Mouse (Mus musculus) forebrain, embryonic 16.5 days (tissue): ENCODE data around the gene Ttpal. TPM values are rescaled to one million over a fixed set of nuclear protein-coding genes. Genes with fewer than 3 reads are reported as not detected.

Experiments
- ATAC-seq: fragments of 200-750 bp; cut with Nextera tagmentation; 2 replicates; pipeline ENCODE4 v1.8.0; 2017; ENCODE audit warnings: mild to moderate bottlenecking, moderate library complexity
- H3K27ac ChIP-seq: fragments of 300-500 bp; sonication (generic); 2 replicates; pipeline ENCODE4 v1.5.1; 2014; ENCODE audit warnings: low read length, control low read depth
- H3K27me3 ChIP-seq: fragments of 300-500 bp; sonication (generic); replicated peaks from 2 replicates; pipeline ENCODE4 v1.6.1; 2014; ENCODE audit warnings: low read length; ENCODE audit not compliant: control insufficient read depth, insufficient read depth
- H3K36me3 ChIP-seq: fragments of 300-500 bp; sonication (generic); 2 replicates; pipeline ENCODE4 v1.6.1; 2014; ENCODE audit not compliant: control insufficient read depth, insufficient read depth
- H3K4me1 ChIP-seq: fragments of 300-500 bp; sonication (generic); replicated peaks from 2 replicates; pipeline ENCODE4 v1.6.1; 2014; ENCODE audit warnings: low read length; ENCODE audit not compliant: control insufficient read depth, insufficient read depth
- H3K4me2 ChIP-seq: fragments of 300-500 bp; sonication (generic); 2 replicates; pipeline ENCODE4 v1.6.1; 2014; ENCODE audit warnings: mild to moderate bottlenecking, low read length, control low read depth
- H3K4me3 ChIP-seq: fragments of 300-500 bp; sonication (generic); replicated peaks from 2 replicates; pipeline ENCODE4 v1.5.1; 2014; ENCODE audit warnings: mild to moderate bottlenecking, low read length, control low read depth
- H3K9ac ChIP-seq: fragments of 300-500 bp; sonication (generic); replicated peaks from 2 replicates; pipeline ENCODE4 v1.6.1; 2014; ENCODE audit warnings: low read depth, low read length, control low read depth
- H3K9me3 ChIP-seq: fragments of 300-500 bp; sonication (generic); 2 replicates; pipeline ENCODE4 v1.6.1; 2016; ENCODE audit warnings: low read length; ENCODE audit not compliant: control insufficient read depth
- WGBS: fragments of 180-500 bp; shearing (Covaris S2); extraction: QIAGEN DNeasy Blood & Tissue Kit; methylation state at CpG from one replicate; pipeline ENCODE4 v1.1.7; 2014; 5-methylcytosine and 5-hydroxymethylcytosine counted together
- polyA plus RNA-seq: library from polyadenylated mRNA; unstranded; fragments of >200 nt; fragmentation: Nextera tagmentation; extraction: Ambion mirVana; gene quantifications from 2 replicates; pipeline ENCODE4 v1.2.1, GENCODE M21; 2015

Gene Ttpal
- polyA plus RNA-seq, 1 experiment from 2014 or later, result 44.1 TPM

GRCm38 (mm10) chr2:163636057-163636456 lies 33.9 kb downstream of the Ttpal start:
- 99% methylated on average over 2 of the region's 2 CpGs for WGBS
- no peaks in the 10 kb centered on the region for H3K27me3 ChIP-seq
- no peak overlapping the region for H3K9ac ChIP-seq
- no peak overlapping the region for H3K4me3 ChIP-seq
- H3K36me3 ChIP-seq, result peaks cover 19% of the 10 kb centered on the region
- no peak overlapping the region for H3K27ac ChIP-seq
- no peaks in the 10 kb centered on the region for H3K9me3 ChIP-seq
- peaks cover 3% of the 10 kb centered on the region; the same call in 1 of the 2 replicates for H3K4me1 ChIP-seq
- H3K4me2 ChIP-seq, result no peak overlapping the region
- ATAC-seq, result no peak

DNA sequence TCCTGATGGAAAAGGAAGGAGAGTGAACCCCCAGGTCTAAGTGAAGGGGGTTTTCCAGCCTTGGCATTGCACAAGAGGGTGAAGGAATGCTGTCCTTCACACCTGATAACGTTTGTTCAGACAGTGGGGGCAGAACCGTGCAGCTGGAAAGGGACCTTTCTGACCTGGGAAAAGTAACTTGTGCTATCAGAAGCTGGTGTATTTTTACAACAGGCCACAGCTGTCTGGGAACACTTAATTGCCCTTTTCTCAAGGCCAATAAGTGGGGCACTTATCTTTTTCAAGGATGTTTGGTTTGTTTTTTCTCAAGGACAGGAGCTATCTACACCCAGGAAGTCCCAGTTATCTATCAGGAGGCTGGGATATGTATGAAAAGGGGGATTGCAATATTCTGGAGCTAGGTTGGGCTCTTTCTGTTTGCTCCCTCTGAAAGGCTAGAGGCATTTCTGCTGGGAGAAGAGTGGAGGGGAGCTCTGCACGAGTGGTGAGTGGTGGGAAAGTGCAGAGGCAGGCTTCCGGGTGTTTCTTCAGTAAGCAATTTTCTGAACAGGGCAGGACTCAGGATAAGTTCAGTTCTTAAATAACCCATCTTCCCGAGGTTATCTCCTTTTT lies 35.6 kb downstream of the Ttpal start:
- H3K4me3 ChIP-seq, result no peak overlapping the region

GRCm38 (mm10) chr2:163640493-163640892 lies 38.4 kb downstream of the Ttpal start:
- Histone ChIP-seq H3K4me2 (no peak overlapping the region), H3K4me1 (peaks cover 23% of the 10 kb centered on the region), H3K27me3 (no peaks in the 10 kb centered on the region), H3K4me3 (no peak overlapping the region), H3K36me3 (peaks cover under 1% of the 10 kb centered on the region; the same call in 1 of the 2 replicates), H3K9me3 (no peaks in the 10 kb centered on the region), H3K27ac (no peak overlapping the region), H3K9ac (no peak overlapping the region)
- 57% methylated on average over 3 of the region's 3 CpGs for WGBS
- no peak for ATAC-seq

More for the DNA sequence above, 35.6 kb downstream of the Ttpal start:
- Histone ChIP-seq H3K27ac (no peak overlapping the region), H3K9me3 (no peaks in the 10 kb centered on the region), H3K4me2 (no peak overlapping the region), H3K9ac (no peak overlapping the region), H3K27me3 (no peaks in the 10 kb centered on the region), H3K36me3 (peaks cover 7% of the 10 kb centered on the region; the same call in 1 of the 2 replicates), H3K4me1 (peaks cover 7% of the 10 kb centered on the region)
- WGBS, result 76% methylated on average over 5 of the region's 5 CpGs
- no peak for ATAC-seq

- H3K4me1 ChIP-seq, result peaks cover 23% of the 10 kb centered on the region
- ATAC-seq, result no peak
- WGBS, result 84% methylated on average over 3 of the region's 3 CpGs
- H3K27ac ChIP-seq, result no peak overlapping the region
- no peak overlapping the region for H3K9ac ChIP-seq
- H3K4me3 ChIP-seq, result no peak overlapping the region
- no peak overlapping the region for H3K4me2 ChIP-seq
- H3K27me3 ChIP-seq, result no peaks in the 10 kb centered on the region
- no peaks in the 10 kb centered on the region for H3K36me3 ChIP-seq
- H3K9me3 ChIP-seq, result no peaks in the 10 kb centered on the region
Measured at GRCm38 (mm10) chr2:163641681-163642080, 39.6 kb downstream of the Ttpal start.

- 91% methylated on average over 30 of the region's 30 CpGs for WGBS
- H3K36me3 ChIP-seq, result no peaks in the 10 kb centered on the region
- H3K9me3 ChIP-seq, result no peaks in the 10 kb centered on the region
- no peak overlapping the region for H3K4me3 ChIP-seq
- no peaks in the 10 kb centered on the region for H3K27me3 ChIP-seq
- H3K4me1 ChIP-seq, result peaks cover 23% of the 10 kb centered on the region
- H3K9ac ChIP-seq, result no peak overlapping the region; the same call in 1 of the 2 replicates
- H3K4me2 ChIP-seq, result peak overlapping the region; percentile 76
- no peak overlapping the region; the same call in 1 of the 2 replicates for H3K27ac ChIP-seq
- ATAC-seq, result no peak
Measured at GRCm38 (mm10) chr2:163642685-163643575, 40.8 kb downstream of the Ttpal start.

GRCm38 (mm10) chr2:163643576-163643971 lies 41.5 kb downstream of the Ttpal start:
- ATAC-seq, result no peak
- Histone ChIP-seq H3K4me1 (peaks cover 23% of the 10 kb centered on the region), H3K27ac (no peak overlapping the region), H3K4me2 (peak overlapping the region; percentile 76), H3K4me3 (peak overlapping the region; percentile 98), H3K36me3 (no peaks in the 10 kb centered on the region), H3K9me3 (no peaks in the 10 kb centered on the region), H3K27me3 (no peaks in the 10 kb centered on the region), H3K9ac (peak overlapping the region; percentile 98)
- WGBS, result 74% methylated on average over 2 of the region's 2 CpGs

DNA sequence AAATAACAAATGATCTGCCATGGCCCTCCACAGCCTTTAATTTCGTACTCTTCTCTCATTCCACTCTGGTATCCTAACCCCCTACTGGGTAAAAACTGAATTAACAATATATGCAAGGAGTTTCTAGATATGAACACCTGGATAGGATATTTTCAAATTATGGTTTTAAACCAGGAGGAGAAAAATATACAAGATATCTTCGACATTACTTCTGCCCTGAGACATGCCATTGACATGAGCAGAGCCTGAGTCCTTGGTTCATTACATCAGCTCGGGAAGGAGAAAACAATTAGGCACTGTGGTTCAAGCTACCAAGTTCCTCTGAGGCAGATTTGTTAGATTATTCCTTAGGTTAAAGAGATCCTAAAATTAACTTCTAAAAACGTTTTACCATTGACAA lies 41.9 kb downstream of the Ttpal start:
- Histone ChIP-seq H3K9me3 (no peaks in the 10 kb centered on the region), H3K27me3 (no peaks in the 10 kb centered on the region; the same call in 1 of the 2 replicates), H3K27ac (no peak overlapping the region; the same call in none of the 2 replicates), H3K4me3 (peak overlapping the region; percentile 98), H3K9ac (peak overlapping the region; percentile 98), H3K4me2 (peak overlapping the region; percentile 76), H3K4me1 (peaks cover 22% of the 10 kb centered on the region), H3K36me3 (no peaks in the 10 kb centered on the region)
- WGBS, result 5% methylated on average over 4 of the region's 4 CpGs
- no peak for ATAC-seq

DNA sequence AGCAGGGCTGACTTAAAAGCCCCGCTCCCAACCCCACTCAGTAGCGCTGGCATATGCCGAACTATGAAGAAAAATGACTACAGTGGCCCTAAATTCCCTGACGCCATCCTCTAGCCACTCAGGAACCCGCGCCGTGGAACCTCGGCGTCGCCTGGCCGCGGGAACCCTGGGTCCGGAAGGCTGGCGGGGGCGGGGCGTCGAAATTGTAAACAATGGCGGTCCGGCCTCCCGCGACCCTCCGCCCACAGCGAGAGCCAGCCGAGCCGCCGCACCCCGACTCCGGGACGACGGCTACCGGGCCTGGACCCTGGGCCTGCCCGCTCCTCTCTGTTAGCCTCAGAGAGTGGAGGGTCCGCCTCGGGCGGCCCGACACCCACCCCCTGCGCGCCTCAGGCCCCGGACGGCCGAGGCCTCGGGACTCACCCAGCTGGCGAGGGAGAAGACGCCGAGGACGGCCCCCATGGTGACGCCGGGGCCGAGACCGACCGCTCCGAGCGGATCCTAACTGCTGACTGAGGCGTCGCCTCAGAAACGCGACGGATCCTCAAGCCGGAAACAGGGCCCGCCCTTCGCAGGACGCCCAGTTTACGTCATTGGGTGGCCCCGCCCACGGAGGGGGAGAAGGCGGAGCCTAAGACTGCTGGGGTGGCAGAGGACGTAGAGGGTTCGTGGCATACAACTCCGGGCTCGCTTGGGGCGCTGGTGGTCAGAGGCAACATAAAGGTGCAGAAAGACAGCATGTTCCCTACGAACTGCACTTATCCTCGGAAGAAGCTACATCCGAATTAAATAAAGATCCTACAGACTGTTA lies 42.7 kb downstream of the Ttpal start, which contains the start of gene Serinc3:
Gene Serinc3, minus strand, starts transcription at position 557 of the 811 bp plus-strand sequence.
- Histone ChIP-seq H3K4me1 (peaks cover 20% of the 10 kb centered on the region), H3K4me2 (peak within 1 kb of the TSS; percentile 76), H3K27ac (peak within 1 kb of the TSS; percentile 94), H3K36me3 (no peaks in the 10 kb centered on the region), H3K9ac (peak within 1 kb of the TSS; percentile 98), H3K9me3 (no peaks in the 10 kb centered on the region), H3K4me3 (peak within 1 kb of the TSS; percentile 98), H3K27me3 (no peaks in the 10 kb centered on the region; the same call in 1 of the 2 replicates)
- peak; percentile 97 for ATAC-seq
- under 1% methylated on average over 74 of the region's 74 CpGs for WGBS
